Mouse (Mus musculus): ENCODE data around the gene Slc6a3. TPM values are rescaled to one million over a fixed set of nuclear protein-coding genes. Genes with fewer than 3 reads are reported as not detected.

The Slc6a3 gene
- total RNA-seq (2017) = not detected in 2 replicates

DNA sequence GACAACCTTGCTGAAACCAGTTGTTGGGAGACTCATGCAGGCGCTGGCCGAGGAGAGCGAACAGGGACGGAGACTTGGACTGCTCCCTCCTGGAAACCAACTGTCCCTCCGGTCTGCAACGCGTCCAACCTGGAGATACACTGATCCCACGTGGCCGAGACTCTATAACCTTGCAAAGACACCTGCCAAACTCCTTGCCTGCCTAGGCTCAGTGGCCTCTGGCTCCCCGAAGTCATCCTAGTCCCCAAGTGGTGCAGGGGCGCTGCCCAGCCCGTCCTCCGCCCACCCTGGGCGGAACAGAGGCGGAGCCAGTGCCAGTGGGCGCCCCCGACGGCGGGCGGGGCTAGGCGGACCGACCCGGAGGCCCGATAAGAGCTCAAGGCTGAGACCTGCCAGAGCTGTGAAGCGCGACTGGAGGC lies at the start of gene Slc6a3:
TSS of gene Slc6a3 (plus strand) at position 345 of the 419 bp plus-strand sequence.
- peak; percentile 89 for ATAC-seq (replicated peaks; ENCODE audit: low read depth, poor library complexity, severe bottlenecking)

DNA sequence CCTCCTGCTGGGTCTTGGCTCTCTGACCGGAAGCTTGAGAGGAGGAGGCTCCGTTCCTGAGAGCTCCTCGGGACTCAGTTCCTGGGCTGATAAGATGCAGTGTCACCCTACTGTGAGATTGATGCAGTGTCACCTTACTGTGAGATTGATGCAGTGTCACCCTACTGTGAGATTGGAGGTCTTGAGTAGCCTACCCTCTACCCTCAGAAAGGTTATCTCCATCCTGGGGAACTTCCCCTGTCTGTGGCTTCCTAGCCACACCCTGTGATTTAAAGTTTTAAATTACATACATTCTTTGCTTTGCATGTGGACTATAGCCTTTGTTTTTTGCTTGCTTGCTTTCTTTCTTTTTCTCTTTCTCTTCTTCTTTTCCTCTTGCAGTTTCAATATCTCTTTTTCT lies 48.4 kb upstream of the Slc6a3 start:
- ATAC-seq (replicated peaks; ENCODE audit: low read depth, poor library complexity, severe bottlenecking) = no peak

DNA sequence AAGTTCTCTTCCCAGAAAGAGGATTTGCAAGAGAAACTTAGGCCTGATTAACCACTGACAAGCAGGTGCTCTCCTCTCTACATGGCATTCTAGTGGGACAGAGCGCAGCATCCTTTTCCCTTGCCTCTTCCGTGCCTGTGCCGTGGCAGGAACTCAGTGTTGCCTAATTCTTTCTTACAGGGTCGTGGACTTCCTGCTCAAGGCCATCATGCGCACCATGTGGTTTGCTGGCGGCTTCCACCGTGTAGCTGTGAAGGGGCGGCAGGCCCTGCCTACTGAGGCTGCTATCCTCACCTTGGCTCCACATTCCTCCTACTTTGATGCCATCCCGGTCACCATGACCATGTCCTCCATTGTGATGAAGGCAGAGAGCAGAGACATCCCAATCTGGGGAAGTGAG lies 47.8 kb upstream of the Slc6a3 start:
- peak; percentile 69 for ATAC-seq (replicated peaks; ENCODE audit: low read depth, poor library complexity, severe bottlenecking)

DNA sequence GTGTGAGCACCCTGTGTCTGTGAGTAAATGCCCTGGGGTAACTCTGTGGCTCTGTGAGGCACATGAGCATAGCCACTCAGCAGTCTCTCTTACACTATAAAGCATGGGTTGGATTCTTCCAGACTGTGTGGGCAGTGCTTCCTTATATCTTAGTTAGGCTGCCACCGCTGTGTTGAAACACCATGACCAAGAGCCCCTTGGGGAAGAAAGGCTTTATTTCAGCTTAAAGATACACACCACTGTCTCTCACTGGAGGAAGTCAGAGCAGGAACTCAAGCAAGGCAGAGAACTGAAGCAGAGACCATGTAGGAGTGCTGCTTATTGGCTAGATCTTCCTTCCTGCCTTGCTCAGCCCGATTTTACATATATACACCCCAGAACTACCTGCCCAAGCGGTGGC lies 46.6 kb upstream of the Slc6a3 start:
- peak; percentile 69 for ATAC-seq (replicated peaks; ENCODE audit: low read depth, poor library complexity, severe bottlenecking)

DNA sequence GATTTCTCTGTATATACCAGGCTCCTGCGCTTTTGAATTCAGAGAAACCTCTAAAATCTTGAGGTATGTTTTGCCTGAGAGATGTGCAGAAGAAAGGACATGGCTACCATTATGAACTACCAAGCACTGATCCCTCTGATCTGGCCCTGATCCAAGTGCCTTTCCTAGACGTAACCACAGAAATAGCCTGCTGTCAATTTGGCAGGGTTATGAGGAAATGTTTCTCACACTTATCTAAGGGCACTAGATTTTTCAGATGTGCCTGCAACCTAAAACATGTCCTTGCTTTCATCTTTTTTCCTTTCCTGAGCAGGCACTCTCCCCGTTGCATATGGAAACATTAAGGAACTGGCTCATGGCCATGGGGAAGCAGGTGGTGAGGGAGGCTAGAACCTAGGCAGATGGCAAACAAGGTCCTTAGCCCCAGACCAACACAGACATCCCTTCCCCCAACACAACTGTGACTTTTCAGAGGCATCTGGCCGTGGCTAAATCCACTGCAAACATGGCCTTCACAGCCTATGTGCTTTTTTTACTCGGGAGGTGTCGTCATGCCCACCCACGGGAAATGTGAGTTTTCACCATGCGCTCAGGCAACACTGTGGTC lies 45.9 kb upstream of the Slc6a3 start:
- ATAC-seq (replicated peaks; ENCODE audit: low read depth, poor library complexity, severe bottlenecking) = no peak

DNA sequence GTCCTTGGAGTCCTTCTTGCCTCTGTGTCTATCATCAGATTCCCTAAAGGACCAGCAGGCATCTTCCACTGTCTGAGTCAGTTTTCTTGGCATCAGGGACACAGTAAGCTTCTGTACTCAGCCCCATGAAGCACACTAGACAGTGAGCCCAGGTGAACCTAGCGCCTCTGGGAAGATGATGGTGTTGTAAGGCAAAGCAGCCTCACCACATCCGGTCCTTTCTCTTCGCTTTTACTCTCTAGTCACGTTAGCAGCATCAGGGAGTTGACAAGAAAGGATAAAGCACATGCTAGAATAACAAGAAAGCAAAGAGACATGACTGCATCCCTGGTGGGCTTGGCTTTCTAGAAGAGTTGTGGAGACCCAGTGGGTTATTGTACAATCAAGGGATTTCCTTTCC lies 43.4 kb upstream of the Slc6a3 start:
- no peak for ATAC-seq (replicated peaks; ENCODE audit: low read depth, poor library complexity, severe bottlenecking)

DNA sequence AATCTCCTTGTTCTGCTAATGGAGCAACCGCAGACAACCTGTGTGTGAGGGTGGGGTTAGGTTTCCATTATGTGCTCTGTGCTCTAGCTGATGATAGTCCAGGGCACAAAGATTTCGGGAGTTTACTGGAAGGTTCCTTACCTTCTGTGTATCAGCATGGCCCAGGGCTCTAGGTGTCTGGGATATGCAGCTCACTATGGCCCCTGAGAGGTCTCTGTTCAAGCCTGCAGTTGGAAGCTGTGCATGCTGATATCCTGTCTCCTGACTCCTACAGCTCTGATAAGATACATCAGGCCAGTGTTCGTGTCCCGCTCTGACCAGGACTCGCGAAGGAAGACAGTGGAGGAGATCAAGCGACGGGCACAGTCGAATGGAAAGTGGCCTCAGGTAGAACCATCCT lies 42.0 kb upstream of the Slc6a3 start:
- no peak for ATAC-seq (replicated peaks; ENCODE audit: low read depth, poor library complexity, severe bottlenecking)

DNA sequence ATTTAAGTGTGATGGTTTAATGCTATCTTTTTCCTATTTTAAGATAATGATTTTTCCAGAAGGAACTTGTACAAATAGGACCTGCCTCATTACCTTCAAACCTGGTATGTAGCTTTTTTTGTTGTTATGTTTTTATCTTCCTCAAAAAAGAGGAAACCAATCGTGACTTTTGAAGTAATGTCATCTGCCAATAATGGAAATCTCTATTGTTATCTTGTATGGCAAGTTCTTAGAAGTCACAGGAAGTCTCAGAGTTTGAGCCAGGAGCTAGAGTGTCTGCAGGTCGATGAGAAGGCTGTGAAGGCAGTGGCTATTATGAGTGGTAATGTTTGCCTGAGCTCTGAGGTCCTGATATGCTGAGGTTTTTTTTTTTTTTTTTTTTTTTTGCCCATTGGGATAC lies 40.4 kb upstream of the Slc6a3 start:
- ATAC-seq (replicated peaks; ENCODE audit: low read depth, poor library complexity, severe bottlenecking) = no peak

DNA sequence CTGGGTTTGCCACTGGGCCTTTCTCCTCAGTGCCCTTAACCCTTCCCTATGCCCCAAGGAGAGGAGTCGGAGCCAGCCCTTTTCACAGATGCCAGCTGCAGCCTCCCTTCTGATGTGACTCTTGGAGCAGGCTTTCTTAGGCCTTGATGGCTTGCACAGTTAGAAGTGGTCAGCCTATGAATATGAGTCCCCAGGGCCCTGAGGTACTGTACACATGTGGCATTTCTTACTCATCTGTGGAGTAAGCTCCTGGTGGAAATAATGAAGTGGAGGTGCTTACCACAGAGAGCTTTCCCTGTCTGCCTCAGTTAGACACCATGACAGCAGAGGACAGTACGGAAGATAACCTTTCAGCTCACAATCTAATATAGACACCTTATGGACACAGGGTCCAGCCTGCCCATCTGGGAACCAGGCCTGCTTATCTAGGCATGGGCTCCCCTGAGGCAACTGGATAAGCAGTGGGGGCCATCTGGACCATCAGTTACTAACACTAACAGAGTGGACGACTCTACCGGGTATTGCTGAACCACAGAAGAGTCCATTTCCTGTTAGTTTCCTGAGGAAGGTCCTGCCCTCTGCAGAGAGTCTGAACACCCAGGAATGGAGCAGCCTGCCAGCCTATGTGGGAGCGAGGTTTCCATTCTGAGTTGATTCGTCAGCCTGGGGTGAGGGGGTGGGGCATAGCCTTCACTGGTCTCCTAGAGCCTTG lies 36.5 kb upstream of the Slc6a3 start:
- peak; percentile 81 for ATAC-seq (replicated peaks; ENCODE audit: low read depth, poor library complexity, severe bottlenecking)

DNA sequence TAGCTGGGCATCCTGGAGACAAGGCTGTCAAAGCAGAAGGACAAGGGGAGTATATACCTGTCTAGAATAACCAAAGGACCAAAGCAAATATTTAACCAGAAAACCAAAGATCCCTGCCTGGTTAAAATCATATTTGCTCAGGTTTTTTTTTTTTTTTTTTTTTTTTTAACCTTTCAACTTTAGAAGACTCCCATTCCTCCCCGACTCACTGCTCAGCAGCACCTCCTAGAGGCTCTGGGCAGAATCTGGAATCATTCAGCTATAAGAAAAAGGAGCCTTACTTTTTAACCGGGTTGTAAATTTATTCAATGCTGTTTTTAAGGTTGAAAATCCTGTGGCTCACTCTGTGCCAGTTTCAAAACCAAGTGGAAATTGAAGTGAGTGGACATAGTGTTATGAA lies 33.8 kb upstream of the Slc6a3 start:
- 0 out of 2 replicates have a peak, but pooled peaks have one; percentile 36 for ATAC-seq (replicated peaks; ENCODE audit: low read depth, poor library complexity, severe bottlenecking)

DNA sequence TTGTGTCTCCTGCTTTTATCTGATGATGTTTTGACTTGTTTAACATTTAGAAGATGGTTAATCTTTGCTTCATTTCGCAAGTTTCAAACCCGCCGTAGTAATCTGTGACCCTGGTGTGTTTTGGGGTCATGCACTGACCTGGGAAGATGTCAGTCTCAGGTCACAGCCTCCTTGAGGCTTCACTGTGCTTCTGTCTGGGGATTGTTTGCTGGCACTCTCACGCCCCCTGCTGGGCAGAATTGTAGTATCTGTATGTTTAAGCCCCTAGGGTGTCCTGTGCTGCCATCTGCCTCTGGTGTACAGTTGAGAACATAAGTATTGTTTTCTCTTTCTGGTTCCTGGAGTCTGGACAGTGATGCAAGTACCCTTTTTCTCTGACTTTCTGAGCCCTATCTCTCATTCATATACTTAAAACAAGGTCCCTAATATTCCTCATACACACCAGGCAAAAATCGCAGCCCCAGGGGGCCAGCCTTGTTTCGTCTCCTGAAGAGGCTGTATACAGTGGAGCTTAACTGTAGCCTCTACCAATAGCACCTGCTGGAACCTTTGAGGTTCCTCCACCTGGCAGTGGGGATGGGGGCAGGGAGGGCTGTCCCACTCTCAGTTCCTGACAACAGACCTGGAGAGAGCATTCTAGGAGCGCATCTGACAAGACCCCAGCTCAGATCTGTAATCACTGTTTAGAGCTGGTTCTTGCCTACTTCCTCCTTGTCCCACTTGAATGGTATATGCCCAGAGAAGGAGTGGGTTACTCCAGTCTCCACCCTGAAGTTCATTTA lies 30.7 kb upstream of the Slc6a3 start:
- ATAC-seq (replicated peaks; ENCODE audit: low read depth, poor library complexity, severe bottlenecking) = peak; percentile 90

DNA sequence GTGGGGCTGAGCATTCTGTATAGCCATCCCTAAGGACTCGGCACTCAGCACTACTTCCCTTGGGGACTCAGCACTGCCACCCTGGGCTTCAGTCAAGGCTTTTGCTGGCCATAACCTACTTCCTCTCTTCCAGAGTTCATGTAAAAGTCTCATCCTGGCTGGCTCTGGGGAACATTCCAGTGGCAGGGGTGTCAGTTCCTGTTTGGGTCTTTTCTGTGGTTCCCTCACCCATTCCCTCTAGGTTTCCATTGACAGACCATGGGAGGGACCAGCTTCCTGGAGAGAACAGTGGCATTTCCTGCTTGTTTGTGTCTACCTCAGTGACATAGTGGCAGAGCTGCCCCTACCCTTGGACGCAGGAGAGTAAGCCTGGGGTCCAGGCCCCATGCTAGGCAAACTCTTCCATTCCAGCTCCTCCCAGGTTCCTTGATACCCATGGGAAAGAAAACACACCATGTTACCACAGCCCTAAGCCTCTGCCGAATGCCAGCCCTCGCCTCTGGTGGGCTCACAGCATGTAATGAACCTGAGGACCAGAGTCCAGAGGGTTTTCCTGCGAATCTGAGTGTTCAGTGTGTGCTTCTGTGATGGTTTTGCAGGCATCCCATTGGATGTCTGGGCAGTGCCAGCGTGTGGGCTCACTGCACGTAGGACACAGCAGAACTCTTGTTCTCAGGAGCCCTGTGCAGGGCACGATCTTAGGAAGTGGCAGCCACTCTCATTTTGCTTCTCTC lies 27.6 kb upstream of the Slc6a3 start:
- ATAC-seq (replicated peaks; ENCODE audit: low read depth, poor library complexity, severe bottlenecking) = no peak

DNA sequence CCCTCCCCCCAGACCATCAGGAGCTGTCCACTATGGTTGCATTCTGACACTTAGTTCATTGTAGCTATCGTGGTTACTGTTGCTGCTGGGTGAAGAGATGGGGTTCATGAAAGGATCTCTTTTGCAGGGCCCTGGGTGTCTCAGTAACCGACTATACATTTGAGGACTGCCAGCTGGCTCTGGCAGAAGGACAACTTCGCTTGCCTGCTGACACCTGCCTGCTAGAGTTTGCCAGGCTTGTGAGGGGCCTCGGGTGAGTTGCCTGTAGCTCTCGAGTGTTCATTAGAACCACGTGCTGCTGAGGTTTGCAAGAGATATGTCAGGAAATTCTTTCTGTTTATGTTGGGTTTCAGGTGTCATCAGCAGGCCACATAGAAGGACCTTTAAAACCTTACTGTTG lies 26.7 kb upstream of the Slc6a3 start:
- no peak for ATAC-seq (replicated peaks; ENCODE audit: low read depth, poor library complexity, severe bottlenecking)

DNA sequence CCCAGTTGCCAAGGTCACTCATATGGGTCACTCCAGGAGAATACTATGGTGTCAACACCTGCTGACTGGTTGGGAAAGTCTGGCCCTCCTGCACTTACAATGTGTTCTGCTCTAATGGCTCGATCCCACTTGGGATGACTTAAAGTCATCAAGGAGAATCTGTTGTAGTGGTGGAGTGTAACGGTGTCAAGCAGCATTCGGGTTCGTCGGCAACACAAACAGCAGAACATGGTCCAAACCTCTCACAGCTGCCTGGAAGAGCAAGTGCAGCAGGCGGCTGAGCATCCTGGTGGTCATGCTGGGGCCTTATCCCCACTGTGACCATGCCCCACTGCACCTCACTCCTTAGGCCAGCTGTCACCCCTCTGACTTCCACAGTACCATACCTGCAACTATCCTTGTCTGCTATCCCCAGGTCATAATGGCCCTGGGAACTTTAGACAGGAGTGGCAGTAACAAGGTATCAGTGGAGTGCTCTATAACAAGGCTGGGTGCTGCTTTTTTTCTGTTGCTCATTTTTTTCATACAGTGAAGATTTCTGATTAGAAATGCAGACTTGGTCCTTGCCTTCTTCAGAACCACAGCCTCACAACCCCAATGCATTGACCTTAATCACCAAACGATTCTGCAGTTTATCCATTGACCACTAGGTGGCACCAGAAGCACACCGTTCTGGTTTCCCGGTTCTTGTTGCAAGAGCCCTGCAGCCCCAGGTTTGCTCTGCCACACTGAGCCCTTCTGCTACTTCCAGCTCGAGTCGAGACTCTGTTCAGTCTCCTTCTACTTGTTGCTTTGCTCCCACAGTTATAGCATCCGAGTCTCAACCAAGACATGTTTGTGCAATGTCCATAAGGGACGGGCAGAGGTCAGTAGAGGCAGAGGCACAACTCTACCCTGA lies 23.5 kb upstream of the Slc6a3 start:
- ATAC-seq (replicated peaks; ENCODE audit: low read depth, poor library complexity, severe bottlenecking) = peak; percentile 94

DNA sequence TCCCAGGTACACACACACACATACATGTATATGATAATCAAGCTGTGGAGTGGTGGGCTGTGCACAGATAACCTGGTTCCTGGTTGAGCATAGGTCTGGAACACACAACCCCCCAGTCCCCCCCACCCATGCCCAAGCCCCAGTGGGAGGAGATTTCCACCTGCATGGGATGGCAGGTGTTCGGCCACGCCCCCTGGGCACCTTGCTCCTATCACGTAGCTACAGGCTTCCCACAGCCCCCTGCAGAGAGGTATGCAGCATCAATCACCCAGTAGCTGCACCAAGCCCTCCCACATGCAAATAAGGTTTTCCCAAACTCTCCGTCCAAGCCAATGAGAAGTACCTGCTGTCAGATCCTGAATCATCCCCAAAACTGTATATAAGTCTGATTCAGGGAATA lies 19.7 kb upstream of the Slc6a3 start:
- no peak for ATAC-seq (replicated peaks; ENCODE audit: low read depth, poor library complexity, severe bottlenecking)

DNA sequence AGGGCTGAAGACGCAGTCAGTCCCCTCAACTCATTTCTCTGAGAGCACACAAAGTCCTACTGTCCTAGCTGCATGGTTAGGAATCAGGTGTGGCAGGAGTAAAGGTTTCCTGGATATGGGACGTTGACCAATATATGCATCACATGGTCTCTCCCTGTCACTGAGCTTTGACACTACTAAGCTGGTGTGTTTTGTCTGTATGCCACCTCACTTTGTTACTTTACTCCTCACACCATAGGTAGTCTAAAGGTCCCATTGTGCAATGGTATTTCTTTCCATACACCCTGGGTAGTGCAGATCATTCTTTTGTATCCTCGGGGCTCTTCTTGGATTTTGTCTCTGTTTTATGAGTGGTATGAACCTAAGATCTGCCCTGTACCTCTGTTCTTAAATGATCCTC lies 2.8 kb upstream of the Slc6a3 start:
- ATAC-seq (replicated peaks; ENCODE audit: low read depth, poor library complexity, severe bottlenecking) = no peak

DNA sequence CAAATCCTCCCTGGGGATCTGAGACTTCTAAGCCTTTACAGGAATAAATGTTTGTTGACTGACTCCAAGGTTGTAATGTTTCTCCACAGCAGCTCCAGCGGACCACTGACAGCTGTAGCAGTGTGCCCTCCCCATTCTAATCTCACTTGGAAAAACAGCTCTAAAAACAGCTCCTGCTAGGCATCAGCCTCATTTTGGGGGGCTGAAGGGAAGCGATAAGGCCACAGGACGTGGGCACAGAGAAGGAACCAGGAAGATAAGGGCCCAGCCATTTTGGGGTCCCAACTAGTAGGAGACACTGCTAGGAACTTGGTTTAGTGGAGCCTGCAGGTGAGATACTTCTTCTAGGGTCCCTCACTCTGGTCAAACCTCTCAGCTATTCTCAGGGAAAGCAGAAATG lies 1.3 kb upstream of the Slc6a3 start:
- peak; percentile 55 for ATAC-seq (replicated peaks; ENCODE audit: low read depth, poor library complexity, severe bottlenecking)

DNA sequence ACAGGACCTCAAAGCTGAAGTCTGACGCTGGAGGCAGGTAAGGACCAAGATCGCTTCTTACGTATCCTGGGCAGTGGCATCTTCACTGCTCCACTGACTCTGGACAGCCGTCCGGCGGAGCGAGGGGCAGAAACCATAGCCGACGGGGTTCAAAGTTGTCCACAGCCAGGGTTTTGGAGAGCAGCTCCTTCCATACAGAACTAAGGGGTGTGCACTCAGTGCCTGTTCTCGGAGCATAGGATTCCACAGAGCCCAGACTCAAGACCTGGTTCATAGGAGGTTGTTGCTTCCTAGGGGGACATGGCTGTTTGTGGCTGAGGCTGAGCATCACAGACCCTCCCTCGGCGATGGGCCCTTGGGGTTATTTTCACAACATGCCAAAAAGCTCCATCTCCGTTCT lies 277 bp downstream of the Slc6a3 start:
- no peak; the same call in 1 of the 2 replicates for ATAC-seq (replicated peaks; ENCODE audit: low read depth, poor library complexity, severe bottlenecking)

DNA sequence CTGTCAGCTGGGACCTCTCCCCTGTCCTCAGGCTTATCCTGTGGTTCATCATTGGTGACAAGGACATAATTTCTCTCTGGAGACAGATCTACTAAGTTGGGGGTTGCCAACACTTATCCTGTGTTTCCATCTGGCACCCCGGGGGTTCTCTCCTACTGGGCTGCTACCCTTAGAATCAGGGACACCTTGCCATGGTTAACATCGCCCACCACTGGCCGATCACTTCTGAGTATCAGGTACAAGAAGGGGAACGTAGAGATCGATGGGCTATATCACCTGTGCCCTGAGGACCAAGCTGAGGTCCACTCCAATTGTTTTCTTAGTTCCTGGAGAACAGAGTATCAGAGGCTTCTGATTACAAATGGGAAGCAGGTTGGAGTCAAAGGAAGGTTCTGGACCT lies 27.7 kb downstream of the Slc6a3 start:
- no peak for ATAC-seq (replicated peaks; ENCODE audit: low read depth, poor library complexity, severe bottlenecking)

DNA sequence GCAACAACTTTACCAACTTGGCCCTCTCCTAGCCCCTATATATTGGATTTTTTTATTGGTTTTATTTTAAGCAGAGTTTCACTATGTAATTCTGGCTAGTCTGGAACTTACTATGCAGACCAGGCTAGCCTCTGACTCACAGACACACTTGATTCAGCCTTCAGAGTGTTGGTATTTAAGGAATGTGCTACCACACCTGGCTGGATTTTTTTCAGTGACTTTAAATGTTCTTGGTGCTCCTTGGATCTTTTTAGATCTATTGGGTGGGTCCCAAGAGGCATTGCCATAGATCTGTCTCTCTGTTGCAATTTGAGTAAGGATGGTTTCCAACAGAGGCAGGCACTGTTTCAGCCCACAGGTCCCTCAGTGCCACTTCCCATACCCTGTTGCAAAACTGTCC lies 38.5 kb downstream of the Slc6a3 start:
- ATAC-seq (replicated peaks; ENCODE audit: low read depth, poor library complexity, severe bottlenecking) = no peak
